ENCODE assay signal across 9 mouse cellular contexts in genomic region chr9:32320167-32320566, GRCm38 (mm10). TPM values are rescaled to one million over a fixed set of nuclear protein-coding genes. Genes with fewer than 3 reads are reported as not detected.
DNase-seq lines count a peak whose midpoint lies in the region; ATAC-seq lines count a peak whose summit lies in the region.
"Had no signal": no experiment of that assay in that cellular context is flagged by ENCODE, and none has a peak within 500 bp of the region (broad histone marks: within the 10 kb centered on the region; RNA-seq: fewer than 3 reads in every experiment).

No protein-coding gene starts in this region.

- H3K4me1 ChIP-seq in heart, embryonic 11.5 days (ENCODE audit: control insufficient read depth, insufficient read depth, low read length), result peaks cover 35% of the 10 kb centered on the region
- H3K4me1 ChIP-seq in embryonic facial prominence, embryonic 11.5 days (ENCODE audit: control insufficient read depth, insufficient read depth, low read length), result no peaks in the 10 kb centered on the region
- H3K4me1 ChIP-seq in intestine, embryonic 14.5 days (replicated peaks; ENCODE audit: control insufficient read depth, insufficient read depth, low read length), result no peaks in the 10 kb centered on the region

- H3K9ac ChIP-seq in heart, embryonic 11.5 days (ENCODE audit: low read depth, low read length), result no peak overlapping the region
- H3K9ac ChIP-seq in embryonic facial prominence, embryonic 11.5 days (replicated peaks; ENCODE audit: low read length), result no peak overlapping the region
- no peak overlapping the region for H3K9ac ChIP-seq in intestine, embryonic 14.5 days (ENCODE audit: low read length)

- H3K36me3 ChIP-seq in heart, embryonic 11.5 days (ENCODE audit: control insufficient read depth, insufficient read depth, low read length), result peaks cover 5% of the 10 kb centered on the region
- no peaks in the 10 kb centered on the region for H3K36me3 ChIP-seq in embryonic facial prominence, embryonic 11.5 days (replicated peaks; ENCODE audit: control insufficient read depth, insufficient read depth, low read depth, low read length)
- no peaks in the 10 kb centered on the region for H3K36me3 ChIP-seq in intestine, embryonic 14.5 days (ENCODE audit: control insufficient read depth, insufficient read depth, low read length)

- no peaks in the 10 kb centered on the region for H3K9me3 ChIP-seq in heart, embryonic 11.5 days (replicated peaks; ENCODE audit: control insufficient read depth, low read length)
- no peaks in the 10 kb centered on the region for H3K9me3 ChIP-seq in embryonic facial prominence, embryonic 11.5 days (replicated peaks; ENCODE audit: control insufficient read depth, low read length)
- no peaks in the 10 kb centered on the region for H3K9me3 ChIP-seq in intestine, embryonic 14.5 days (ENCODE audit: control insufficient read depth, low read length)

- 37% methylated on average over 3 of the region's 3 CpGs for WGBS in heart, embryonic 11.5 days (ENCODE audit: insufficient replicate concordance)
- 31% methylated on average over 3 of the region's 3 CpGs for WGBS in embryonic facial prominence, embryonic 11.5 days
- WGBS in intestine, embryonic 14.5 days, result 41% methylated on average over 3 of the region's 3 CpGs

- H3K27ac ChIP-seq in heart, embryonic 11.5 days (ENCODE audit: low read depth, low read length), result no peak overlapping the region
- no peak overlapping the region for H3K27ac ChIP-seq in embryonic facial prominence, embryonic 11.5 days (replicated peaks; ENCODE audit: low read depth, low read length)
- H3K27ac ChIP-seq in intestine, embryonic 14.5 days (ENCODE audit: low read depth), result peak overlapping the region; percentile 33; the same call in 1 of the 2 replicates

- H3K4me2 ChIP-seq in heart, embryonic 11.5 days, result no peak overlapping the region
- H3K4me2 ChIP-seq in embryonic facial prominence, embryonic 11.5 days (ENCODE audit: low read depth, low read length), result no peak overlapping the region
- H3K4me2 ChIP-seq in intestine, embryonic 14.5 days (ENCODE audit: low read length), result no peak overlapping the region

- ATAC-seq in heart, embryonic 11.5 days (replicated peaks; ENCODE audit: insufficient number of reproducible peaks, low FRiP score, low TSS enrichment), result no peak
- peak; percentile 48 for ATAC-seq in embryonic facial prominence, embryonic 11.5 days (replicated peaks; ENCODE audit: insufficient number of reproducible peaks, low FRiP score, low TSS enrichment, low read depth)
- ATAC-seq in intestine, embryonic 14.5 days (replicated peaks; ENCODE audit: low FRiP score, low TSS enrichment, low read depth), result no peak
- no peak for ATAC-seq in inflammation-experienced regulatory T-cells, adult 6 months

- H3K4me3 ChIP-seq in heart, embryonic 11.5 days (ENCODE audit: low read depth, low read length), result no peak overlapping the region
- H3K4me3 ChIP-seq in embryonic facial prominence, embryonic 11.5 days (ENCODE audit: low read depth, low read length), result no peak overlapping the region
- H3K4me3 ChIP-seq in intestine, embryonic 14.5 days (ENCODE audit: low read depth, low read length), result no peak overlapping the region
- H3K4me3 ChIP-seq: megakaryocyte, embryonic 14.5 days had no signal

- DNase-seq in heart, adult 11 months, result peak; percentile 98
- DNase-seq in embryonic facial prominence, embryonic 11.5 days (ENCODE audit: low spot score), result no peak
- DNase-seq in intestine, embryonic 14.5 days (ENCODE audit: low spot score), result no peak
- peak; percentile 77 for DNase-seq in lung, postnatal 10 days
- DNase-seq in ovary, postnatal 10 days (ENCODE audit: low spot score), result no peak
- DNase-seq in testis, postnatal 10 days (ENCODE audit: low spot score), result no peak

- H3K27me3 ChIP-seq in heart, embryonic 11.5 days (ENCODE audit: control insufficient read depth, insufficient read depth, low read length), result no peaks in the 10 kb centered on the region
- H3K27me3 ChIP-seq in embryonic facial prominence, embryonic 11.5 days (ENCODE audit: control insufficient read depth, insufficient read depth, low read length), result no peaks in the 10 kb centered on the region
- H3K27me3 ChIP-seq in intestine, embryonic 14.5 days (replicated peaks; ENCODE audit: control insufficient read depth, insufficient read depth, low read length), result no peaks in the 10 kb centered on the region

RNA-seq across cellular contexts. Expression of gene Kcnj5, which starts 24.0 kb away (rescaled TPM):
- 19.8 and 28.9 TPM in 2 replicates for polyA plus RNA-seq in heart, embryonic 11.5 days (2014; fragmentation: Nextera tagmentation; extraction: Ambion mirVana)
- polyA plus RNA-seq in embryonic facial prominence, embryonic 11.5 days (2014; fragmentation: Nextera tagmentation; extraction: Ambion mirVana), result 0.14 and 0.25 TPM in 2 replicates
- polyA plus RNA-seq in intestine, embryonic 14.5 days (2014; fragmentation: Nextera tagmentation; extraction: Ambion mirVana), result 0.07 TPM in 1 of 2 replicates, not detected in the other
- not detected for polyA plus RNA-seq in inflammation-experienced regulatory T-cells, adult 6 months (2017; shearing (Covaris generic))

RNA-seq across cellular contexts. Expression of gene Kcnj1, which starts 52.1 kb away (rescaled TPM):
- 0.09 TPM in 1 of 2 replicates, not detected in the other for polyA plus RNA-seq in heart, embryonic 11.5 days (2014; fragmentation: Nextera tagmentation; extraction: Ambion mirVana)
- polyA plus RNA-seq in embryonic facial prominence, embryonic 11.5 days (2014; fragmentation: Nextera tagmentation; extraction: Ambion mirVana), result not detected in 2 replicates
- not detected in 2 replicates for polyA plus RNA-seq in intestine, embryonic 14.5 days (2014; fragmentation: Nextera tagmentation; extraction: Ambion mirVana)
- not detected for polyA plus RNA-seq in inflammation-experienced regulatory T-cells, adult 6 months (2017; shearing (Covaris generic))

Comparison
In these comparisons a context has a peak if more than half of its experiments do, and no peak if none do; other contexts are left out.
1. DNase-seq: peak in heart, adult 11 months (single experiment) and lung, postnatal 10 days (single experiment); none in embryonic facial prominence, embryonic 11.5 days (single experiment), intestine, embryonic 14.5 days (single experiment), ovary, postnatal 10 days (single experiment) and testis, postnatal 10 days (single experiment).
2. RNA of gene Kcnj5, which starts 24.0 kb away (polyA plus RNA-seq): 19.8 to 28.9 TPM in heart, embryonic 11.5 days; 0.14 to 0.25 TPM in embryonic facial prominence, embryonic 11.5 days, 0.07 TPM in intestine, embryonic 14.5 days and not detected in inflammation-experienced regulatory T-cells, adult 6 months; every median in the first group is over 10 times any median in the second.